Mouse (Mus musculus) MEL (cell line): ENCODE measurements at regions not wholly inside any gene's neighbourhood (a gene's known extent, or its start where the extent isn't known, plus 50 kb on each side); places are given as distances from the start of the nearest gene placed in this dataset.
A peak's percentile ranks its signal among the peaks of the same experiment; 100 is the strongest.

ENCODE experiments used
- DNase-seq: peaks from one replicate; pipeline ENCODE4 v3.0.0; 2011; ENCODE audit warnings: low read depth, low spot score
- H3K27ac ChIP-seq: 2 replicates; pipeline ENCODE4 v1.5.1; 2012; ENCODE audit warnings: low read depth, mild to moderate bottlenecking, control low read depth, low read length, moderate library complexity; ENCODE audit not compliant: control insufficient read depth
- H3K27me3 ChIP-seq, 2 experiments: fragments of 150-350 bp in 1 of 2; sonication (generic) in 1 of 2; 2 replicates each; pipeline ENCODE4 v1.6.1; 2012; ENCODE audit warnings: low read length in 2 of 2, mild to moderate bottlenecking in 2 of 2, improper control_type of control experiment in 1 of 2, moderate library complexity in 1 of 2; ENCODE audit not compliant: insufficient read depth in 2 of 2, control insufficient read depth in 1 of 2
- H3K36me3 ChIP-seq, 2 experiments: 2 replicates each; pipeline ENCODE4 v1.6.1; 2012 to 2014; ENCODE audit warnings: low read length in 2 of 2, improper control_type of control experiment in 1 of 2, inconsistent platforms in 1 of 2, mild to moderate bottlenecking in 1 of 2; ENCODE audit not compliant: insufficient read depth in 2 of 2, control insufficient read depth in 1 of 2
- H3K4me1 ChIP-seq, 2 experiments: fragments of 150-350 bp in 1 of 2; sonication (generic) in 1 of 2; 2 replicates each; pipeline ENCODE4 v1.6.1; 2012; ENCODE audit warnings: low read length in 2 of 2, improper control_type of control experiment in 1 of 2, mild to moderate bottlenecking in 1 of 2; ENCODE audit not compliant: insufficient read depth in 2 of 2, control insufficient read depth in 1 of 2
- H3K4me3 ChIP-seq, 2 experiments: fragments of 150-350 bp in 1 of 2; sonication (generic) in 1 of 2; 2 replicates each; pipeline ENCODE4 v1.5.1; 2012; ENCODE audit warnings: low read depth in 2 of 2, low read length in 2 of 2, mild to moderate bottlenecking in 2 of 2, moderate library complexity in 2 of 2, control low read depth in 1 of 2, improper control_type of control experiment in 1 of 2; ENCODE audit not compliant: control insufficient read depth in 1 of 2, insufficient read depth in 1 of 2
- H3K79me2 ChIP-seq: 2 replicates; pipeline ENCODE4 v1.6.1; 2012; ENCODE audit warnings: mild to moderate bottlenecking, low read length, moderate library complexity; ENCODE audit not compliant: control insufficient read depth, poor library complexity, insufficient read depth
- H3K9ac ChIP-seq: 2 replicates; pipeline ENCODE4 v1.6.1; 2012; ENCODE audit warnings: low read depth, mild to moderate bottlenecking, control low read depth, low read length, moderate library complexity; ENCODE audit not compliant: control insufficient read depth, poor library complexity, severe bottlenecking
- H3K9me3 ChIP-seq: fragments of 150-350 bp; sonication (generic); replicated peaks from 2 replicates; pipeline ENCODE4 v1.6.1; 2012; ENCODE audit warnings: mild to moderate bottlenecking, low read length, improper control_type of control experiment, moderate library complexity; ENCODE audit not compliant: insufficient read depth
- BHLHE40 ChIP-seq: IDR thresholded peaks from 2 replicates; pipeline ENCODE4 v1.6.1; 2012; ENCODE audit warnings: low read depth, mild to moderate bottlenecking, inconsistent platforms, low read length, improper control_type of control experiment, borderline replicate concordance
- CHD1 ChIP-seq: IDR thresholded peaks from 2 replicates; pipeline ENCODE4 v1.6.1; 2012; ENCODE audit warnings: low read depth, mild to moderate bottlenecking, inconsistent platforms, low read length, improper control_type of control experiment
- CHD2 ChIP-seq: IDR thresholded peaks from 2 replicates; pipeline ENCODE4 v1.6.1; 2011; ENCODE audit warnings: low read length, improper control_type of control experiment
- CTCF ChIP-seq, 3 experiments: IDR thresholded peaks in 2 of 3; conservative IDR thresholded peaks in 1 of 3; 2 replicates each; pipeline ENCODE4 v1.5.1; 2011 to 2012; ENCODE audit warnings: low read length in 3 of 3, low read depth in 2 of 3, mild to moderate bottlenecking in 2 of 3, improper control_type of control experiment in 1 of 3, inconsistent platforms in 1 of 3, mixed read lengths in 1 of 3, moderate library complexity in 1 of 3; ENCODE audit not compliant: control insufficient read depth in 1 of 3, insufficient read depth in 1 of 3, poor library complexity in 1 of 3, severe bottlenecking in 1 of 3
- E2F4 ChIP-seq: IDR thresholded peaks from 2 replicates; pipeline ENCODE4 v1.6.1; 2011; ENCODE audit warnings: low read depth, low read length, improper control_type of control experiment, borderline replicate concordance
- ELF1 ChIP-seq: IDR thresholded peaks from 2 replicates; pipeline ENCODE4 v1.6.1; 2014; ENCODE audit warnings: low read depth, mild to moderate bottlenecking, inconsistent platforms, low read length, improper control_type of control experiment, moderate library complexity
- EP300 ChIP-seq, 2 experiments: IDR thresholded peaks; 2 replicates each; pipeline ENCODE4 v1.6.1; 2011; ENCODE audit warnings: improper control_type of control experiment in 2 of 2, low read length in 2 of 2, low read depth in 1 of 2, mild to moderate bottlenecking in 1 of 2
- ETS1 ChIP-seq: IDR thresholded peaks from 2 replicates; pipeline ENCODE4 v1.6.1; 2012; ENCODE audit warnings: low read depth, mild to moderate bottlenecking, inconsistent platforms, low read length, improper control_type of control experiment, moderate library complexity
- GABPA ChIP-seq: IDR thresholded peaks from 2 replicates; pipeline ENCODE4 v1.6.1; 2012; ENCODE audit warnings: low read depth, mild to moderate bottlenecking, inconsistent platforms, low read length, improper control_type of control experiment, moderate library complexity
- GATA1 ChIP-seq: IDR thresholded peaks from 2 replicates; pipeline ENCODE4 v1.6.1; 2011; ENCODE audit warnings: low read depth, low read length, improper control_type of control experiment
- HCFC1 ChIP-seq: IDR thresholded peaks from 2 replicates; pipeline ENCODE4 v1.6.1; 2012; ENCODE audit warnings: low read depth, mild to moderate bottlenecking, inconsistent platforms, low read length, improper control_type of control experiment, moderate library complexity
- JUND ChIP-seq: IDR thresholded peaks from 2 replicates; pipeline ENCODE4 v1.6.1; 2011; ENCODE audit warnings: low read depth, mild to moderate bottlenecking, improper control_type of control experiment, low read length
- KAT2A ChIP-seq: conservative IDR thresholded peaks from 2 replicates; pipeline ENCODE4 v1.6.1; 2012; ENCODE audit warnings: low read depth, low read length, improper control_type of control experiment, inconsistent platforms
- MAFK ChIP-seq: IDR thresholded peaks from 2 replicates; pipeline ENCODE4 v1.6.1; 2011; ENCODE audit warnings: low read depth, mild to moderate bottlenecking, low read length, improper control_type of control experiment, borderline replicate concordance
- MAX ChIP-seq: IDR thresholded peaks from 2 replicates; pipeline ENCODE4 v1.6.1; 2011; ENCODE audit warnings: low read length, improper control_type of control experiment
- MAZ ChIP-seq: IDR thresholded peaks from 2 replicates; pipeline ENCODE4 v1.6.1; 2012; ENCODE audit warnings: low read depth, mild to moderate bottlenecking, inconsistent platforms, low read length, improper control_type of control experiment
- MEF2A ChIP-seq: IDR thresholded peaks from 2 replicates; pipeline ENCODE4 v1.6.1; 2014; ENCODE audit warnings: low read depth, mild to moderate bottlenecking, inconsistent platforms, low read length, improper control_type of control experiment; ENCODE audit not compliant: poor library complexity, insufficient replicate concordance, severe bottlenecking; ENCODE audit errors: extremely low read depth
- MXI1 ChIP-seq: IDR thresholded peaks from 2 replicates; pipeline ENCODE4 v1.6.1; 2011; ENCODE audit warnings: mild to moderate bottlenecking, low read depth, low read length, improper control_type of control experiment
- MYB ChIP-seq: IDR thresholded peaks from 2 replicates; pipeline ENCODE4 v1.6.1; 2011; ENCODE audit warnings: mild to moderate bottlenecking, low read depth, low read length, improper control_type of control experiment
- MYC ChIP-seq: IDR thresholded peaks from 2 replicates; pipeline ENCODE4 v1.6.1; 2011; ENCODE audit warnings: low read depth, mild to moderate bottlenecking, low read length, improper control_type of control experiment, moderate library complexity
- NELFE ChIP-seq: IDR thresholded peaks from 2 replicates; pipeline ENCODE4 v1.6.1; 2011; ENCODE audit warnings: low read depth, low read length, improper control_type of control experiment
- POLR2A ChIP-seq, 2 experiments: IDR thresholded peaks; 2 replicates each; pipeline ENCODE4 v1.6.1; 2011 to 2012; ENCODE audit warnings: low read length in 2 of 2, mild to moderate bottlenecking in 2 of 2, control low read depth in 1 of 2, improper control_type of control experiment in 1 of 2, low read depth in 1 of 2, moderate library complexity in 1 of 2; ENCODE audit not compliant: control insufficient read depth in 1 of 2, insufficient read depth in 1 of 2, poor library complexity in 1 of 2
- POLR2AphosphoS2 ChIP-seq: IDR thresholded peaks from 2 replicates; pipeline ENCODE4 v1.6.1; 2011; ENCODE audit warnings: low read length, improper control_type of control experiment
- POLR2AphosphoS5 ChIP-seq: IDR thresholded peaks from 2 replicates; pipeline ENCODE4 v1.6.1; 2012; ENCODE audit warnings: low read depth, borderline replicate concordance, mild to moderate bottlenecking, inconsistent platforms, low read length, moderate library complexity, mixed read lengths
- RAD21 ChIP-seq: IDR thresholded peaks from 2 replicates; pipeline ENCODE4 v1.6.1; 2011; ENCODE audit warnings: mild to moderate bottlenecking, low read depth, low read length, improper control_type of control experiment
- RCOR1 ChIP-seq: IDR thresholded peaks from 2 replicates; pipeline ENCODE4 v1.6.1; 2012; ENCODE audit warnings: low read depth, mild to moderate bottlenecking, inconsistent platforms, low read length, improper control_type of control experiment
- SIN3A ChIP-seq: IDR thresholded peaks from 2 replicates; pipeline ENCODE4 v1.6.1; 2012; ENCODE audit warnings: low read length, improper control_type of control experiment, inconsistent platforms
- SMC3 ChIP-seq: IDR thresholded peaks from 2 replicates; pipeline ENCODE4 v1.6.1; 2011; ENCODE audit warnings: low read depth, low read length, improper control_type of control experiment
- TAL1 ChIP-seq: IDR thresholded peaks from 2 replicates; pipeline ENCODE4 v1.6.1; 2012; ENCODE audit warnings: mild to moderate bottlenecking, inconsistent platforms, low read length, moderate library complexity, mixed read lengths
- TBP ChIP-seq: IDR thresholded peaks from 2 replicates; pipeline ENCODE4 v1.8.0; 2011; ENCODE audit warnings: low read depth, low read length, improper control_type of control experiment
- TCF12 ChIP-seq: IDR thresholded peaks from 2 replicates; pipeline ENCODE4 v1.6.1; 2014; ENCODE audit warnings: low read depth, mild to moderate bottlenecking, inconsistent platforms, low read length, improper control_type of control experiment, moderate library complexity
- UBTF ChIP-seq: IDR thresholded peaks from 2 replicates; pipeline ENCODE4 v1.6.1; 2012; ENCODE audit warnings: low read depth, mild to moderate bottlenecking, inconsistent platforms, low read length, improper control_type of control experiment, moderate library complexity, borderline replicate concordance; ENCODE audit not compliant: insufficient read depth
- USF1 ChIP-seq: IDR thresholded peaks from 2 replicates; pipeline ENCODE4 v1.6.1; 2014; ENCODE audit warnings: low read depth, mild to moderate bottlenecking, inconsistent platforms, low read length, improper control_type of control experiment, moderate library complexity
- USF2 ChIP-seq, 2 experiments: IDR thresholded peaks; 2 replicates each; pipeline ENCODE4 v1.6.1; 2011 to 2012; ENCODE audit warnings: improper control_type of control experiment in 2 of 2, low read length in 2 of 2, borderline replicate concordance in 1 of 2, inconsistent platforms in 1 of 2, low read depth in 1 of 2, mild to moderate bottlenecking in 1 of 2; ENCODE audit not compliant: insufficient read depth in 1 of 2
- ZC3H11A ChIP-seq: IDR thresholded peaks from 2 replicates; pipeline ENCODE4 v1.6.1; 2012; ENCODE audit warnings: low read depth, mild to moderate bottlenecking, inconsistent platforms, low read length, improper control_type of control experiment
- ZKSCAN1 ChIP-seq: IDR thresholded peaks from 2 replicates; pipeline ENCODE4 v1.6.1; 2012; ENCODE audit warnings: low read depth, mild to moderate bottlenecking, inconsistent platforms, low read length, improper control_type of control experiment, moderate library complexity
- ZMIZ1 ChIP-seq: IDR thresholded peaks from 2 replicates; pipeline ENCODE4 v1.6.1; 2012; ENCODE audit warnings: low read depth, mild to moderate bottlenecking, inconsistent platforms, low read length, improper control_type of control experiment, moderate library complexity
- ZNF384 ChIP-seq: IDR thresholded peaks from 2 replicates; pipeline ENCODE4 v1.6.1; 2012; ENCODE audit warnings: low read depth, mild to moderate bottlenecking, inconsistent platforms, low read length, improper control_type of control experiment

DNA sequence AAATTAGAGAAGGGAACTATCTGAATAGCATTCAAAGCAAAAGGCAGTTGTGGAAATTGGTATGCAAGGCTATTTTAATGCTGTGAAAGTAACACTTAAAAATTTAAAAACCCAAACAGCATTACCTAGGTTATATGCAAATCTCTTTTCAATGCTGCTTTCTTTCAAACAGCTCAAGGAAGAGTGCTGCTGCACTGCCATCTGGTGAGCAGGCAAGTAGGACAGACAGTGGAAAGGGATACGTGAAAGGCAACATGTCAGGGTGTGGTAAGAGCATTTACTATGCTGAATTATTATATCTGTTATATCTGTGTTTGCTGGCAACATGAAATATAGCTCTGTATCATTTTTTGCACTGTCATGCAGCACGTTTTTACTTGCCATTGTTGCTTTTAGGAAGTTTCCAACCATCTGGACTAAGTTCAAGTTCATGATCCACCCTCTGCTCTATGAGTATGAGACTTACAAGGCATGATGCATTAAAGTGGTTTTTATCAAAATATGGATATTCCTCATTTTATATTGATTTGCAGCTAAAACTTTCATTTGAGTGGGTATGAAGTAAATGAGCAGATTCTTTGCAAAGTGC, 1223.0 kb downstream of the Dnajb9 start:
- Histone ChIP-seq H3K27me3 (no peaks in the 10 kb centered on the region), H3K4me3 (no peak overlapping the region), H3K27ac (no peak overlapping the region), H3K79me2 (no peaks in the 10 kb centered on the region), H3K9ac (no peak overlapping the region), H3K36me3 (no peaks in the 10 kb centered on the region), H3K4me1 (peaks cover 0 to 4% of the 10 kb centered on the region in 2 experiments; a peak in 2 of 4 replicates), H3K9me3 (no peaks in the 10 kb centered on the region)
- DNase-seq: peak; percentile 17
- TF ChIP-seq HCFC1 (no peak), USF2 (IDR thresholded peaks at IDR 0.05; ENCODE audit: borderline replicate concordance in 1 of 2, insufficient read depth in 1 of 2, low read depth in 1 of 2, low read length in 2 of 2) (no peak), POLR2AphosphoS5 (no peak), UBTF (no peak), MXI1 (peak; percentile 30; the same call in 1 of the 2 replicates), ZKSCAN1 (no peak), TBP (no peak), JUND (no peak), MYB (no peak), NELFE (no peak), CHD2 (no peak), ELF1 (no peak), USF1 (no peak), MAZ (no peak), TAL1 (no peak), SMC3 (0 out of 2 replicates have a peak, but pooled peaks have one; percentile 11), MAFK (no peak), ZC3H11A (peak; percentile 21; the same call in 1 of the 2 replicates), POLR2A (IDR thresholded peaks at IDR 0.05; ENCODE audit: control insufficient read depth in 1 of 2, insufficient read depth in 1 of 2, low read depth in 1 of 2, low read length in 2 of 2, poor library complexity in 1 of 2) (no peak), SIN3A (no peak), TCF12 (no peak), RCOR1 (no peak), ZNF384 (no peak), BHLHE40 (peak; percentile 64; the same call in 1 of the 2 replicates), MEF2A (no peak), POLR2AphosphoS2 (no peak), CHD1 (no peak), E2F4 (no peak), GATA1 (no peak), MYC (no peak), EP300 (IDR thresholded peaks at IDR 0.05; ENCODE audit: low read depth in 1 of 2, low read length in 2 of 2) (no peak), MAX (no peak), CTCF (IDR thresholded peaks at IDR 0.05 in 2 of 3, conservative IDR thresholded peaks at IDR 0.05 in 1 of 3; ENCODE audit: control insufficient read depth in 1 of 3, insufficient read depth in 1 of 3, low read depth in 2 of 3, low read length in 3 of 3, poor library complexity in 1 of 3, severe bottlenecking in 1 of 3) (peak in 2 of 3 experiments; percentile 18 to 29; a peak in 4 of 6 replicates), GABPA (no peak), RAD21 (no peak; the same call in 1 of the 2 replicates), ZMIZ1 (no peak), ETS1 (peak; percentile 47; the same call in 1 of the 2 replicates), KAT2A (no peak)
